Mouse (Mus musculus): ENCODE measurements around the gene Fbxl17.

- TF ChIP-seq CTCF (IDR thresholded peaks at IDR 0.05; ENCODE audit: borderline replicate concordance, insufficient read depth, low read length) = peak; percentile 25; the same call in 1 of the 2 replicates
- TF ChIP-seq POLR2A (IDR thresholded peaks at IDR 0.05; ENCODE audit: low read depth, low read length) = no peak
Observed at GRCm38 (mm10) chr17:63547465-63547864, 47.6 kb upstream of the Fbxl17 start.

Data from embryonic fibroblast, embryonic 13.5 days (primary cell).